Mouse (Mus musculus) hindbrain, embryonic 16.5 days (tissue): ENCODE results near the gene Vmn1r21. TPM values are rescaled to one million over a fixed set of nuclear protein-coding genes. Genes with fewer than 3 reads are reported as not detected.
"Not testable (repeated sequence)": the region's sequence is repeated elsewhere in the genome, so short reads cannot be mapped to it uniquely, and the experiment has no call there.

Experiments used
- ATAC-seq: fragments of 200-750 bp; cut with Nextera tagmentation; 2 replicates; pipeline ENCODE4 v1.8.0; 2017; ENCODE audit warnings: moderate TSS enrichment, moderate library complexity
- H3K27ac ChIP-seq: fragments of 300-500 bp; sonication (generic); 2 replicates; pipeline ENCODE4 v1.5.1; 2014; ENCODE audit warnings: low read depth, mild to moderate bottlenecking, control low read depth, low read length, moderate library complexity
- H3K27me3 ChIP-seq: fragments of 300-500 bp; sonication (generic); replicated peaks from 2 replicates; pipeline ENCODE4 v1.6.1; 2014; ENCODE audit warnings: low read length; ENCODE audit not compliant: control insufficient read depth, insufficient read depth
- H3K36me3 ChIP-seq: fragments of 300-500 bp; sonication (generic); 2 replicates; pipeline ENCODE4 v1.6.1; 2014; ENCODE audit warnings: mild to moderate bottlenecking, low read length, moderate library complexity, mixed read lengths; ENCODE audit not compliant: control insufficient read depth, insufficient read depth
- H3K4me1 ChIP-seq: fragments of 300-500 bp; sonication (generic); 2 replicates; pipeline ENCODE4 v1.6.1; 2014; ENCODE audit warnings: low read depth, low read length; ENCODE audit not compliant: control insufficient read depth, insufficient read depth
- H3K4me2 ChIP-seq: fragments of 300-500 bp; sonication (generic); 2 replicates; pipeline ENCODE4 v1.6.1; 2014; ENCODE audit warnings: mild to moderate bottlenecking, low read length, control low read depth, moderate library complexity
- H3K4me3 ChIP-seq: fragments of 300-500 bp; sonication (generic); 2 replicates; pipeline ENCODE4 v1.5.1; 2014; ENCODE audit warnings: mild to moderate bottlenecking, low read length, control low read depth, moderate library complexity
- H3K9ac ChIP-seq: fragments of 300-500 bp; sonication (generic); 2 replicates; pipeline ENCODE4 v1.6.1; 2014; ENCODE audit warnings: low read depth, mild to moderate bottlenecking, control low read depth, low read length, moderate library complexity
- H3K9me3 ChIP-seq: fragments of 300-500 bp; sonication (generic); 2 replicates; pipeline ENCODE4 v1.6.1; 2014; ENCODE audit warnings: mild to moderate bottlenecking, low read length, moderate library complexity; ENCODE audit not compliant: control insufficient read depth
- WGBS: fragments of 180-500 bp; shearing (Covaris S2); extraction: QIAGEN DNeasy Blood & Tissue Kit; methylation state at CpG from one replicate; pipeline ENCODE4 v1.1.7; 2014; 5-methylcytosine and 5-hydroxymethylcytosine counted together
- polyA plus RNA-seq: library from polyadenylated mRNA; unstranded; fragments of >200 nt; fragmentation: Nextera tagmentation; extraction: Ambion mirVana; gene quantifications from 2 replicates; pipeline ENCODE4 v1.2.1, GENCODE M21; 2015

Gene Vmn1r21
- polyA plus RNA-seq, result not detected in 2 replicates

DNA sequence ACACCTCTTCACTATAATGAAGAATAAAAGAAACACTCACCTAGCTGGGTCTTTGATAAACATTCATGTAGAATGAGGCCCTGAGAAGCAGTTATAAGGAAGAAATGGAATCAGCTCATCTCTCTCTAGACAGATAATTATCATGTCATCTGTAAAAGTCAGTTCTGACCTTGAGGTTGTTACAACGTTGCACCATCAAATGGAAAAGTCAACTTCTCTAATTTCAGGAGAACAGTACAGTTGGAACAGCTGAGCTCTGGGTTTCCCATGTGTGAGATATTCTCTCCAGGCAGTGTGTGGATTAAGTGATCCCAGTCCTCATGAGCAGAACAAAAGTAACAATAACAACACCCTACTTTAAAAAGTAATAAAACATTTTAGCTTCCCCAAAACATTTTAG, at the start of gene Vmn1r21:
Vmn1r21 (minus strand) TSS at position 58 of the 400 bp plus-strand sequence.
- no peaks in the 10 kb centered on the region for H3K36me3 ChIP-seq
- no peaks in the 10 kb centered on the region for H3K9me3 ChIP-seq
- 68% methylated on average over 1 of the region's 1 CpGs for WGBS
- no peak within 1 kb of the TSS for H3K9ac ChIP-seq
- no peak within 1 kb of the TSS for H3K27ac ChIP-seq
- H3K27me3 ChIP-seq, result no peaks in the 10 kb centered on the region
- no peak within 1 kb of the TSS for H3K4me3 ChIP-seq
- no peak within 1 kb of the TSS for H3K4me2 ChIP-seq
- ATAC-seq, result no peak
- no peaks in the 10 kb centered on the region for H3K4me1 ChIP-seq

DNA sequence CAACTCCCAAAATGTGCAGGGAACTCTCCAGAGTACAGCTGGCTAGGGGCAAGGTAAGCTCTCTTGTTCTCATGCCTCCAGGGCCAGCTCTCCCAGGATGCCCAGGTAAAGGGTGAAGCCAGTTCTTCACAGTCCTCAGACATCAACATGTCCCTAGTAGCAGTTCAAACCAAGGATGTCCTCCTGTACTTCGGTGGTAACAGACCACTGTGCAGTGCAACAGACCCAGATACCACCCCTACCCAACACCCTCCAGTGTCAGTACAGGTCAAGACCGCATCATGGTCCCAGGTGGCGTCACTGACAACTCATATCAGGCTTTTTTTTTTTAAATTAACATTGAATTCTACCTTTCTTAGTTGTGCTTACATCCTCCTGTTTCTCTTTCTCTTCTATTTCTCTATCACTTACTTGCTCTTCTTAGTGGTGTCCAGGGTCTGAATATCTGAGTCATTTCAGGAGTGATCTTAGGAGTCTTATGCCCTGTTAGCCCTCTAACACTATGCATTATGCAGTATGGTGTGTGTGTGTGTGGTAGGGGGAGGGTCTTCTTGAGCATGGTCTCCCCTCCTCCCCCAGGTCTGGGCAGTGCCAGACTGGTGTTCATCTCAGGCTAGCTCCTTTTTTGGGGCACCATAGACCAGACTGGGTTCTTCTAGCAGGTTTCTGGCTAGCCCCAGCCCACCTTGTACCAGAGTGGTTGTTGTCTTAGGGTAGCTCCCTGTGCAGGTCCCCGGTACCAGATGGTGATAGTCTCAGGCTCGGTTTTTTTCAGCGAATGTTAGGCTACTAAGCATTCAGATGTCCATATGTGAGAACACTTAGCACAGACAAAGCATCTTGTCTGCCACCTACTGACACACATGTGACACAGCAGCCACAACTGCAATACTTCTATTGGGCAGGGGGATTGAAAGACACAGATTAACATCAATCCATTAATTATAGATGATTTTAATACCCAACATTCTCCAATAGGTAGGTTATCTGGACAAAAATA, 9.2 kb upstream of the Vmn1r21 start:
- Histone ChIP-seq H3K27ac (no peak overlapping the region), H3K4me1 (no peaks in the 10 kb centered on the region), H3K36me3 (no peaks in the 10 kb centered on the region), H3K9me3 (no peaks in the 10 kb centered on the region), H3K27me3 (no peaks in the 10 kb centered on the region), H3K4me3 (no peak overlapping the region), H3K9ac (no peak overlapping the region), H3K4me2 (peak overlapping the region; percentile 42)
- peak; percentile 90 for ATAC-seq
- 54% methylated on average over 6 of the region's 6 CpGs for whole genome bisulfite sequencing

DNA sequence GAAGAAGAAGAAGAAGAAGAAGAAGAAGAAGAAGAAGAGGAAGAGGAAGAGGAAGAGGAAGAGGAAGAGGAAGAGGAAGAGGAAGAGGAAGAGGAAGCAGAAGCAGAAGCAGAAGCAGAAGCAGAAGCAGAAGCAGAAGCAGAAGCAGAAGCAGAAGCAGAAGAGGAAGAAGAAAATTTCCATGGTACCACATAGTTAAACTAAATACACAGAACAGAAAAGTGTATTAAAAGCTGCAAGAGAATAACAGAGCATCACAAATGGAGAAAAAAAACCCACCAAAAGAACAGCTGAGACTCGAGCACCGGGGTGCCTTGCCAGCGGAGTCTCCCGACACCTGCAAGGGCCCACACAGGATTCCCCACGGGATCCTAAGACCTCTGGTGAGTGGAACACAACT, 1.0 kb upstream of the Vmn1r21 start:
- not testable (repeated sequence) for H3K9me3 ChIP-seq, H3K4me1 ChIP-seq, H3K4me3 ChIP-seq, H3K27ac ChIP-seq, H3K4me2 ChIP-seq, ATAC-seq, H3K36me3 ChIP-seq, H3K27me3 ChIP-seq, H3K9ac ChIP-seq
- 94% methylated on average over 5 of the region's 5 CpGs for WGBS

DNA sequence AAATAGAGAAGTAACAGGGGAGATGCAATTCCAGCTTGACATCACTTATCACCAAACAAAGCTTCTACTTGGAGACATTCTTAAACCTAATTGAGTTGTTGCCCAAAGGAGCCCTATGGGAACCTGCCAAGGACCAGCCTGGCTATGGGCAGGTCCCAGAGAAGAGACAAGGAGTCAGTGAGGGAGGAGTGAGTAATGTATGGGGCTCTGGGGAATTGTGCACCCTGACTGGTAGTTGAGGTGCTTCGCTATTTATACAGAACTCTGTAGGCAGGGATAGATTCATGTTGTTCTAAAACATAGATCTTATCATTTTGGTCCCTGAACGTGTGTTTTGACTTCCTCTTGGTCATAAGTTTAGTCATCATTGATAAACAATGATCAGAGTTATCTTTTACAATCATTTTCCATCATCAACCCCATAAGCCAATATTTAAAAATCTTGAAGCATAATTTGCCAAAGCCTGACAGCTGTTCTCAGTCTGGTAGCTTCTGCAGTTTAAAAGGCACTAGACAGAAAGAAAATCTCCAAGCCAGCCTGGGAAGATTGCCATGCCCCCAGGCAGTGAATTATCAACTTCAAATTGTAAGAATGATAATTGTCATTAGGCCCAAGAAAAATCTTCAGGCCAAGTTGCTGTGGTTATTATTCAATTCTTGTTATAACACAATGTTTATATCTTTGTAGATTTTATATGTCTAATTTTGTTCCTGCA, 10.3 kb downstream of the Vmn1r21 start:
- no peak for ATAC-seq
- H3K36me3 ChIP-seq, result no peaks in the 10 kb centered on the region
- 87% methylated on average over 2 of the region's 2 CpGs for WGBS
- no peak overlapping the region for H3K4me3 ChIP-seq
- no peak overlapping the region for H3K4me2 ChIP-seq
- H3K9ac ChIP-seq, result no peak overlapping the region
- no peaks in the 10 kb centered on the region for H3K9me3 ChIP-seq
- no peak overlapping the region for H3K27ac ChIP-seq
- no peaks in the 10 kb centered on the region for H3K27me3 ChIP-seq
- H3K4me1 ChIP-seq, result no peaks in the 10 kb centered on the region

DNA sequence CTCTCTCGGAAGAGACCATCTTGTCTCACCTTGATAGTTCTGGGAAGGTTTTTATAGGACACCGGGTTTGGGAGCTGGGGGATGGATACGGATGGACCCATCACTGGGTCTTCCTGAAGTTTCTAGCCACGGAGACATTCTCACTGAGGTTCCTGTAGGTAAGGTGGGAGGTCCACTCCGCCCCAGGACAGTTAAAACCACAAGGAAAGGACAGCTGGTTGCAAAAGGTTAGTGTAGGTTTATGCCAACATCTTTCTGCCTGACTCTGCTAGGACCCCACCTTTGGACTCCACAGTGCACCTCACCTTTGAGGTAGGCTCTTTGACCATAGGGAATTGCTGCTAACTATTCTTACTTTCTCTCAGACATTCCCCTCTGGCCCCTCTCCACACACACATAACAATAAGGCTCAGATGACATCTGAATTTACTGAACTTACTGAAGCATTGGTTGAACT, 24.9 kb downstream of the Vmn1r21 start:
- 12% methylated on average over 5 of the region's 5 CpGs for WGBS
- no peaks in the 10 kb centered on the region for H3K27me3 ChIP-seq
- peak overlapping the region; percentile 99 for H3K9ac ChIP-seq
- H3K4me1 ChIP-seq, result peaks cover 10% of the 10 kb centered on the region
- no peaks in the 10 kb centered on the region for H3K9me3 ChIP-seq
- no peak for ATAC-seq
- H3K27ac ChIP-seq, result peak overlapping the region; percentile 98
- H3K4me3 ChIP-seq, result peak overlapping the region; percentile 69
- H3K4me2 ChIP-seq, result peak overlapping the region; percentile 64
- H3K36me3 ChIP-seq, result no peaks in the 10 kb centered on the region

DNA sequence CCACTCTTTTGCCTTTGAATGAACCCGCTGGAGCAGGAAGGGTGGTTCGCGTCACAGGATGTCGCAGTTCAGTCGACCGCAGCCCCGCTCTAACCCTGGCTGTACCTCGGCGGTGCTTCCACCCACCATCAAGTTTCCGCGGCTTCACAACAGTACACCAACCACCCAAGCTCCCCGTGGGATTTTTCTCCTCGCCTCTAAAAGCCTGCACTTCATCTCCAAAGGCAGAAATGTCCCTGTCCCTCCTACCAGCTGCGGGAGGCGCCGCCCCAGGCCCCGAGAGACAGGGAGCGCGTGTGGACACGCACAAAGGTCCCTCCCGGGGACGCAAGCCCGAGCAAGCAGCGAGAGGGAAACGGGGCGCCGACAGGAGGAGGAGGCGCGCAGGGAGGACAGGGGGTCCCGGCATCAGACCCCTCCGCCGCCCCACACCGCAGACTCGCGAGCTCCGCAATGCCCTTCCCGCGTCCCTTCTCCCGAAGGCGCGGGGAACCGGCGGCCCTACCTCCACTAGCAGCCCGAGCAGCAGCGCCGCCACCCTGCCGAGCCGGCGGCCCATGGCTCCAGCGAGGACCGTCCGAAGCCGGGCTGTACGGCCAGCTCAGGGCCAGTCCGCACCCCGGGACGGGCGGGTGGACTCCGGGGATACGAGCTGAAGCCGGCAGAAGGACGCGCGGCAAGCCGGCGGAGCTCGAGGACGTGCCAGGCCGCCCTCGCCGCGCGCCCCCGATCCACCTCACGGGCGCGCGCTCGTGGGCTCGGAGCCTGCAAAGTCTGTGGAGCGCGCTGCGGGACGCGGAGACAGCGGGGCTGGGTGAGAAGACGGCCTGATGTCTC, 25.5 kb downstream of the Vmn1r21 start, which contains the start of gene Vopp1:
Vopp1 (minus strand) TSS at position 738 of the 837 bp plus-strand sequence.
- Histone ChIP-seq H3K27me3 (no peaks in the 10 kb centered on the region), H3K9ac (peak within 1 kb of the TSS; percentile 99), H3K27ac (peak within 1 kb of the TSS; percentile 98), H3K4me1 (peaks cover 10% of the 10 kb centered on the region), H3K36me3 (no peaks in the 10 kb centered on the region), H3K9me3 (no peaks in the 10 kb centered on the region), H3K4me3 (peak within 1 kb of the TSS; percentile 69), H3K4me2 (peak within 1 kb of the TSS; percentile 64)
- WGBS, result under 1% methylated on average over 57 of the region's 87 CpGs
- peak; percentile 90 for ATAC-seq

DNA sequence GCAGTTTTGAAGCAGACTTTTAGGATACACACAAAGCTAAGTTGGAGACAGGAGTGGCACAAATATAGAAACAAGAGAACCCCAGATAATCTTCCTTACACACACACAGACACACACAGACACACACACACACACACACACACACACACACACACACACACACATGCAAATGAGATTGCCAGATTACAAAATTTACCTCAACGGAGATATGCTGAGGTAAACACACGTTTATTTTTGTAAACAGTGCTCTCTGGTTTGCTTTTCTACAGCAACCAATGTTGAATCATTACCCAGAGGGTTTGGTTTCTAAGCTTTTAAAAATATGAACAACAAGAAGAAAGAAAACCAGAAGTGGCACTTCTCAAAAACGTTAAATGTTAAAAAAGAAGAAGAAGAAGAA, 26.7 kb downstream of the Vmn1r21 start:
- Histone ChIP-seq H3K27me3 (no peaks in the 10 kb centered on the region), H3K4me3 (peak overlapping the region; percentile 69), H3K4me1 (peaks cover 10% of the 10 kb centered on the region), H3K9me3 (no peaks in the 10 kb centered on the region), H3K9ac (no peak overlapping the region), H3K4me2 (peak overlapping the region; percentile 64), H3K36me3 (no peaks in the 10 kb centered on the region), H3K27ac (no peak overlapping the region)
- 35% methylated on average over 3 of the region's 3 CpGs for WGBS
- ATAC-seq, result no peak

DNA sequence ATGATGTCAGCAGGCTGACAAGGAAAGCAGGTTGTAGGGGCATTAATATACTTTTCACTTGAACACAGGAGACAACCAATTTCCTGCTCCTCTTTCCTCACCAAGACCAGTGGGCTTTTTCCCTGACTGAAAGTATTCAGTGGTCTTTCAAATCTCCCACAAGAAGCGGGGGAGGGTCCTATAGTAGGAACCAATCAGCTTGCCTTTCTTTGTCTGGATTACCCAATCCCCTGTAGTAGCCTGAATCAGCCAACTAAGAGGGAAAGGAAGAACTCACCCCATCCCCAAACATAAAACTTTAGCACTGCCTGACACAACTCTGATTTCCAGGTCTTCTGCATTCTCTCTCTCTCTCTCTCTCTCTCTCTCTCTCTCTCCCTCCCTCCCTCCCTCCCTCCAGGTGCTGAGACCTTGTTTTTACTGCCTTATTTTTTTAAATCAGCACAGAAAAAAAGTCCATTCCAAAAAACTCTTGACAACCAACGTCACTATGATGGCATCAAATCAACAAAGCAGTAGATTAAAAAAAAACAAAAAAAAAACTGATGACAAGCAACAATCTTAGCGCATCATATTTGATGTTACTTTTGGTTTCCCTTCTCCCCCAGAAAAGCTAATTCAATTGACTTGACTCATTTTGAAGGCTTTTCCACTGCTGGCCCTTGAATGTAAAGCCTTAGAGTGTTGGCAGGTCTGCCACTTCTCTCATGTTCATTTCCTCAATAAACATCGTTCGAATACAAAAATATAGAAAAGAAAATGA, 27.3 kb downstream of the Vmn1r21 start:
- peak overlapping the region; percentile 69; the same call in 1 of the 2 replicates for H3K4me3 ChIP-seq
- no peaks in the 10 kb centered on the region for H3K27me3 ChIP-seq
- no peak overlapping the region for H3K27ac ChIP-seq
- peak overlapping the region; percentile 64 for H3K4me2 ChIP-seq
- ATAC-seq, result peak; percentile 65
- H3K9ac ChIP-seq, result no peak overlapping the region
- 60% methylated on average over 5 of the region's 5 CpGs for WGBS
- H3K4me1 ChIP-seq, result peaks cover 10% of the 10 kb centered on the region
- H3K36me3 ChIP-seq, result no peaks in the 10 kb centered on the region
- no peaks in the 10 kb centered on the region for H3K9me3 ChIP-seq
